ENCODE assay signal across 9 mouse cellular contexts in the genomic region with DNA sequence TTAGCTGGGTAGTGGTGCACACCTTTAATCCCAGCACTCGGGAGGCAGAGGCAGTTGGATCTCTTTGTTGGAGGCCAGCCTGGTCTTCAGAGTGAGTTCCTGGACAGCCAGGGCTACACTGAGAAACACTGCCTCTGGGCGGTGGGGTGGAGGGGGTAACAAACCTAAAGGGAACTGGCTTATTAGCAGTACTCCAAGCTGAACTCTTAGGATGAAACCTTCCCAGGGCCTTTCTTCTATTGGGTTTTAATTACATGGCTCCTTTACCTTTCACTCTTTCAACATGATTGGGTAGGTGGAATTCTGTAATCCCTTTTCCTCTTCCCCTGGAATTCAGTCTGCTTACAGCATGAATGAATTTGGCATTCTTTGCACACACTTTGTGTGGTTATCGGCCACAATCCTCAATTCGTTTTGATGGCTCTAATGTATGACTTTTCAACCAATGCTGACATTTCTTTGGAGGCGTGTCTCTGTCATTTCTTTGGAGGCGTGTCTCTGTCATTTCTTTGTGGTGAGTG. TPM values are rescaled to one million over a fixed set of nuclear protein-coding genes. Genes with fewer than 3 reads are reported as not detected.
DNase-seq lines count a peak whose midpoint lies in the region; ATAC-seq and TF ChIP-seq lines count a peak whose summit lies in the region.
"Had no signal": no experiment of that assay in that cellular context is flagged by ENCODE, and none has a peak within 500 bp of the region (broad histone marks: within the 10 kb centered on the region; RNA-seq: fewer than 3 reads in every experiment).

No protein-coding gene starts in this region.

- H3K9me3 ChIP-seq in E14TG2a.4 (ENCODE audit: low read length), result no peaks in the 10 kb centered on the region
- H3K9me3 ChIP-seq in forebrain, embryonic 16.5 days (ENCODE audit: control insufficient read depth, low read length), result no peaks in the 10 kb centered on the region
- H3K9me3 ChIP-seq in midbrain, embryonic 10.5 days (replicated peaks), result no peaks in the 10 kb centered on the region

- peak overlapping the region; percentile 98 for H3K4me3 ChIP-seq in E14TG2a.4 (replicated peaks; ENCODE audit: low read length)
- H3K4me3 ChIP-seq in forebrain, embryonic 16.5 days (replicated peaks; ENCODE audit: low read length), result peak overlapping the region; percentile 89
- H3K4me3 ChIP-seq in midbrain, embryonic 10.5 days, result peak overlapping the region; percentile 97

- 8% methylated on average over 6 of the region's 6 CpGs for WGBS in forebrain, embryonic 16.5 days
- 20% methylated on average over 6 of the region's 6 CpGs for WGBS in midbrain, embryonic 10.5 days

- DNase-seq in heart, adult 11 months, result peak; percentile 91
- no peak for DNase-seq in heart, postnatal 14 days
- peak; percentile 59 for DNase-seq in midbrain, embryonic 10.5 days (ENCODE audit: low spot score)
- DNase-seq in ovary, postnatal 14 days (ENCODE audit: low spot score), result no peak
- DNase-seq in layer of hippocampus, postnatal 36 days, result no peak
- no peak for DNase-seq in layer of hippocampus, adult 11-12 months (ENCODE audit: low spot score)
- DNase-seq: kidney, adult 8-10 months had no signal

- intact Hi-C loops in heart, postnatal 14 days (cut with DNase I), result loop anchor here (2.0 kb wide), 1 partner anchor 41 kb away; no protein-coding TSS in a partner anchor

- peaks cover 9% of the 10 kb centered on the region; the same call in 1 of the 2 replicates for H3K36me3 ChIP-seq in E14TG2a.4 (ENCODE audit: insufficient read depth, low read length)
- H3K36me3 ChIP-seq in forebrain, embryonic 16.5 days (ENCODE audit: control insufficient read depth, insufficient read depth), result no peaks in the 10 kb centered on the region
- no peaks in the 10 kb centered on the region for H3K36me3 ChIP-seq in midbrain, embryonic 10.5 days

- no peaks in the 10 kb centered on the region for H3K27me3 ChIP-seq in E14TG2a.4 (ENCODE audit: insufficient read depth, low read length)
- no peaks in the 10 kb centered on the region for H3K27me3 ChIP-seq in forebrain, embryonic 16.5 days (replicated peaks; ENCODE audit: control insufficient read depth, insufficient read depth, low read length)
- no peaks in the 10 kb centered on the region for H3K27me3 ChIP-seq in midbrain, embryonic 10.5 days (ENCODE audit: low read depth, poor library complexity, severe bottlenecking)

- ATAC-seq in forebrain, embryonic 16.5 days, result no peak

- 0 out of 2 replicates have a peak overlapping the region, but pooled peaks have one; percentile 0 for H3K9ac ChIP-seq in forebrain, embryonic 16.5 days (replicated peaks; ENCODE audit: low read depth, low read length)

- H3K27ac ChIP-seq in forebrain, embryonic 16.5 days (ENCODE audit: low read length), result peak overlapping the region; percentile 100
- peak overlapping the region; percentile 100 for H3K27ac ChIP-seq in midbrain, embryonic 10.5 days (replicated peaks)

- TF ChIP-seq CTCF in E14TG2a.4 (conservative IDR thresholded peaks at IDR 0.05; ENCODE audit: low read length), result no peak

- peaks cover 54% of the 10 kb centered on the region for H3K4me1 ChIP-seq in E14TG2a.4 (replicated peaks; ENCODE audit: low read depth, low read length)
- H3K4me1 ChIP-seq in forebrain, embryonic 16.5 days (replicated peaks; ENCODE audit: control insufficient read depth, insufficient read depth, low read length), result peaks cover 36% of the 10 kb centered on the region
- H3K4me1 ChIP-seq in midbrain, embryonic 10.5 days, result peaks cover 60% of the 10 kb centered on the region

- peak overlapping the region; percentile 81 for H3K4me2 ChIP-seq in forebrain, embryonic 16.5 days (ENCODE audit: low read length)

RNA-seq across cellular contexts. Expression of a gene that starts 1.4 kb away (rescaled TPM):
- 1 to 10 TPM; 4.3 to 4.9 TPM for total RNA-seq in heart, postnatal 14 days (2021)
- polyA plus RNA-seq in forebrain, embryonic 16.5 days (2015; fragmentation: Nextera tagmentation; extraction: Ambion mirVana), result 1.3 and 1.7 TPM in 2 replicates
- 0.89 and 1.1 TPM in 2 replicates for polyA plus RNA-seq in midbrain, embryonic 10.5 days (2016; fragmentation: Nextera tagmentation; extraction: Ambion mirVana)
- 1 to 10 TPM; 1.7 to 2.3 TPM for total RNA-seq in layer of hippocampus, postnatal 36 days (2021)

RNA-seq across cellular contexts. Expression of a gene that starts 1.5 kb away (rescaled TPM):
- 10 to 100 TPM; 26.9 to 28.7 TPM for total RNA-seq in heart, postnatal 14 days (2021)
- polyA plus RNA-seq in forebrain, embryonic 16.5 days (2015; fragmentation: Nextera tagmentation; extraction: Ambion mirVana), result 196 and 205 TPM in 2 replicates
- polyA plus RNA-seq in midbrain, embryonic 10.5 days (2016; fragmentation: Nextera tagmentation; extraction: Ambion mirVana), result 215 and 228 TPM in 2 replicates
- 10 to 100 TPM; 52.9 to 60.8 TPM for total RNA-seq in layer of hippocampus, postnatal 36 days (2021)

RNA-seq across cellular contexts. Expression of a gene that starts 34.4 kb away (rescaled TPM):
- 1 to 10 TPM in 1 of 2 experiments, under 1 TPM in 1; 0.41 to 1.5 TPM for total RNA-seq in heart, postnatal 14 days (2021)
- 0.62 and 0.99 TPM in 2 replicates for polyA plus RNA-seq in forebrain, embryonic 16.5 days (2015; fragmentation: Nextera tagmentation; extraction: Ambion mirVana)
- 1.3 and 1.5 TPM in 2 replicates for polyA plus RNA-seq in midbrain, embryonic 10.5 days (2016; fragmentation: Nextera tagmentation; extraction: Ambion mirVana)
- total RNA-seq in layer of hippocampus, postnatal 36 days (2021), result 1 to 10 TPM in 1 of 2 experiments, under 1 TPM in 1; 0.30 to 1.1 TPM

RNA-seq across cellular contexts. Expression of a gene that starts 45.5 kb away (rescaled TPM):
- total RNA-seq in heart, postnatal 14 days (2021), result 10 to 100 TPM; 12.1 to 13.1 TPM
- polyA plus RNA-seq in forebrain, embryonic 16.5 days (2015; fragmentation: Nextera tagmentation; extraction: Ambion mirVana), result 60.5 and 73.0 TPM in 2 replicates
- polyA plus RNA-seq in midbrain, embryonic 10.5 days (2016; fragmentation: Nextera tagmentation; extraction: Ambion mirVana), result 24.9 and 25.3 TPM in 2 replicates
- 10 to 100 TPM; 63.8 to 77.0 TPM for total RNA-seq in layer of hippocampus, postnatal 36 days (2021)

Comparison
In these comparisons a context has a peak if more than half of its experiments do, and no peak if none do; other contexts are left out.
1. DNase-seq: peak in heart, adult 11 months (single experiment) and midbrain, embryonic 10.5 days (single experiment); none in heart, postnatal 14 days (0 of 2), ovary, postnatal 14 days (single experiment), layer of hippocampus, postnatal 36 days (0 of 2) and layer of hippocampus, adult 11-12 months (single experiment).
2. Peak in every context shown above with its lines, with median percentiles within 50 percentile points of each other: H3K4me3 ChIP-seq.